Mouse (Mus musculus): ENCODE measurements at regions not wholly inside any gene's neighbourhood (a gene's known extent, or its start where the extent isn't known, plus 50 kb on each side); places are given as distances from the start of the nearest gene placed in this dataset.

GRCm38 (mm10) chr11:71444056-71444455, 213.5 kb upstream of the Nlrp1b start:
- no peak for TF ChIP-seq CTCF (IDR thresholded peaks at IDR 0.05; ENCODE audit: low read depth)
- no peak for TF ChIP-seq EP300 (IDR thresholded peaks at IDR 0.05; ENCODE audit: low read depth)
